Mouse (Mus musculus) lung, adult 2 months (tissue): ENCODE data around the gene Slc38a6. TPM values are rescaled to one million over a fixed set of nuclear protein-coding genes. Genes with fewer than 3 reads are reported as not detected.

ENCODE experiments used
- DNase-seq: peaks from one replicate; pipeline ENCODE4 v3.0.0; 2022
- H3K4me1 ChIP-seq: fragments of 200-500 bp; 2 replicates; pipeline ENCODE4 v1.6.1; 2011; ENCODE audit warnings: low read length; ENCODE audit not compliant: control insufficient read depth, insufficient read depth
- H3K4me3 ChIP-seq: fragments of 200-500 bp; replicated peaks from 2 replicates; pipeline ENCODE3; 2011; ENCODE audit warnings: low read depth, mild to moderate bottlenecking, control low read depth, low read length; ENCODE audit errors: extremely low read depth
- CTCF ChIP-seq: fragments of 200-500 bp; IDR thresholded peaks from 2 replicates; pipeline ENCODE4 v1.5.1; 2011; ENCODE audit warnings: mild to moderate bottlenecking, low read length, control low read depth; ENCODE audit not compliant: insufficient read depth
- POLR2A ChIP-seq: fragments of 200-500 bp; IDR thresholded peaks from 2 replicates; pipeline ENCODE4 v1.6.1; 2011; ENCODE audit warnings: low read depth, mild to moderate bottlenecking, control low read depth, low read length, borderline replicate concordance; ENCODE audit errors: extremely low read depth
- WGBS: fragments of 180-500 bp; shearing (Covaris S2); methylation state at CpG from one replicate; pipeline ENCODE4 v1.1.7; 2018; 5-methylcytosine and 5-hydroxymethylcytosine counted together
- polyA plus RNA-seq: library from polyadenylated mRNA; depleted of rRNA; stranded (reverse); fragments of >200 nt; gene quantifications from 2 replicates; pipeline ENCODE4 v1.2.3, GENCODE M21; 2012; rRNA removed

The Slc38a6 gene
- 17.5 and 24.9 TPM in 2 replicates for polyA plus RNA-seq

DNA sequence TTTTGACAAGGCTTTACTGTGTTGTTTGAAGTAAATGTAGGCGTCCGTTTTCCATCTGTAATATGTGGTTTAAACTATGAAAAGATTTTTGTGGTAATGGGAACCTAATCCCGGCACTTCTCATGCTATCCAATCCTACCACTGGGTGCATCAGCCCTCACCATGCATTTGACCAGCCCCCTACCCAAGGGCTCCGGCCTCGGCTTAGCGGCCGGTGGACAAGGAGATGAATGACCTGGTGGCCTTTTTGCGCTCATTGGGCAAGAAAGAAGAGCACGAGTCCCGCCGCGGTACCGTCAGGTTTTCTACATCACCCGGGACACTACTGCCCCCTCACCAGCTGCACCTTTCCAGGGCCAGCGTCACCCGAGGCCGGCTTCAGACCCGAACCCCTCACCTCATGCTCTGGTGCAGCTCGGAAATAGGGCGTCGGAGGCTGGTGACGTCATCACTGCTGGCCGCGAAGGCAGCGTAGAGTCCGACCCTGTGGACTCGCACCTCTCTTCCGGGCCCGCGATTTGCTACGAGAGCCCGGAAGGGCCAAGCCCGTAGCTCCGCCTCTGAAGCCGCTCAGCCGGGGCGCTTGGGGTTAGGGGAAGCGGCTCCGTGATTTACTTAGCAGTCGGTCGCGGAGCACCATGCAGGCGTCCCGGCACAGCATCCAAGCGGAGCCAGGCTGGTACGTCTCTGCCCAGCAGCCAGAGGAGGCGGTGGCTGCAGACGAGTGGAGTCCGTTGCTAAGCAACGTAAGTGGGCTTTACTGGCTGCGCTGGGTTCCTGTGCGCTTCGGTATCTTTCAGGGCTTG lies at the start of gene Slc38a6, which contains the start of gene Trmt5:
Gene Slc38a6 (plus strand): TSS at position 493 of the 806 bp plus-strand sequence.
Gene Trmt5 (minus strand): TSS at position 424 of the 806 bp plus-strand sequence.
- H3K4me1 ChIP-seq: peaks cover 2% of the 10 kb centered on the region; the same call in 1 of the 2 replicates
- under 1% methylated on average over 53 of the region's 53 CpGs for WGBS
- peak within 1 kb of the TSS; percentile 98 for H3K4me3 ChIP-seq
- DNase-seq: peak; percentile 90
- TF ChIP-seq CTCF (no peak), POLR2A (peak; percentile 55; the same call in 1 of the 2 replicates)

- Histone ChIP-seq H3K4me1 (no peaks in the 10 kb centered on the region), H3K4me3 (no peak overlapping the region)
- WGBS: 73% methylated on average over 10 of the region's 10 CpGs
- TF ChIP-seq CTCF (no peak), POLR2A (no peak)
- no peak for DNase-seq
Observed at GRCm38 (mm10) chr12:73241960-73242359, 44.6 kb upstream of the Slc38a6 start.

- 56% methylated on average over 5 of the region's 5 CpGs for WGBS
- Histone ChIP-seq H3K4me3 (no peak overlapping the region), H3K4me1 (no peaks in the 10 kb centered on the region)
- TF ChIP-seq CTCF (no peak), POLR2A (no peak)
- DNase-seq: no peak
Observed at GRCm38 (mm10) chr12:73245687-73246086, 40.9 kb upstream of the Slc38a6 start.

GRCm38 (mm10) chr12:73255006-73255405 lies 31.6 kb upstream of the Slc38a6 start:
- 55% methylated on average over 2 of the region's 2 CpGs for WGBS
- TF ChIP-seq POLR2A (no peak), CTCF (no peak)
- Histone ChIP-seq H3K4me3 (no peak overlapping the region), H3K4me1 (no peaks in the 10 kb centered on the region)
- DNase-seq: no peak

- 86% methylated on average over 6 of the region's 6 CpGs for WGBS
- no peak for TF ChIP-seq CTCF
- no peak for TF ChIP-seq POLR2A
- no peak for DNase-seq
Observed at GRCm38 (mm10) chr12:73259269-73259668, 27.3 kb upstream of the Slc38a6 start.

DNA sequence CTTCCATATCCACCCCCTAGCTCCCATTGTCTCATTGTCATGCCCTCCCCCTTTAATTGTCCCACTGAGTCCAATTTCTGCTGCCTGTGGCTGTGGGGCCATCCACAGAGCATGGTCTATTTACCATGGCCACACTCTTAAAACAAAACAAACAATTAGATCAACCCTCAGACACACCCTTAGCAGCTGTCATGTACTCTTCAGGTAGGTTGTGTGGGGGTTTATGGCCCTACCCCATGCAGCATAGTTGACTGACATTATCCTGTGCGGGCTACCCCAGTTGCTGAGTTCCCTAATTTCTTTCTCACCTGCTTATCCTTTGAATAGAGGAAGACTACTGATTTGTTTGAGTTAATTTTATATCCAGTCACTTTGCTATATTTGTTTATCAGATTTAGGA lies 26.2 kb upstream of the Slc38a6 start:
- TF ChIP-seq CTCF: no peak
- no peak for TF ChIP-seq POLR2A
- no peak for DNase-seq
- no peaks in the 10 kb centered on the region for H3K4me1 ChIP-seq
- no peak overlapping the region for H3K4me3 ChIP-seq
- WGBS: 98% methylated on average over 1 of the region's 1 CpGs

More at GRCm38 (mm10) chr12:73259269-73259668, 27.3 kb upstream of the Slc38a6 start:
- Histone ChIP-seq H3K4me3 (no peak overlapping the region), H3K4me1 (no peaks in the 10 kb centered on the region)

- no peak for DNase-seq
- H3K4me3 ChIP-seq: no peak overlapping the region
- no peak for TF ChIP-seq POLR2A
- H3K4me1 ChIP-seq: no peaks in the 10 kb centered on the region; the same call in 1 of the 2 replicates
- 35% methylated on average over 3 of the region's 3 CpGs for WGBS
Observed at GRCm38 (mm10) chr12:73265381-73265978, 21.1 kb upstream of the Slc38a6 start.

DNA sequence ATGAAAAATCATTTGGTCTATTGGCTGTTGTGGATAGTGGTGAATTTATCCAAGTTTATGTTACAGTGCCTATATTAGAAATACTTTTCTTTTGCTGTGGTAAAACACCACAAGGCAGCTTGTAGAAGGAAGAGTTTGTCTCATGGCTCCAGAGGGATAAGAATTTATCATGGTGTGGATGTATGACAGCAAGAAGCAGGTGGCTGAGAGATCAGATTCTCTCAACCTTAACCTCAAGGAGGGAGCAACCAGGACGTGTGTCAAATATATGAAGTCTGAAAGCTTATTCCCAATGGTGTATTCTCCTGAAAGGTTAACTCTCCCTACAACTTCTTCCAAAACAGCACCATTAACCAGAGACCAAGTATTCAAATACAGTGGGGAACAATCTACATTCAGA lies 20.0 kb upstream of the Slc38a6 start:
- 87% methylated on average over 1 of the region's 1 CpGs for WGBS
- H3K4me3 ChIP-seq: no peak overlapping the region
- no peak for DNase-seq
- no peak for TF ChIP-seq CTCF
- TF ChIP-seq POLR2A: no peak
- no peaks in the 10 kb centered on the region; the same call in 1 of the 2 replicates for H3K4me1 ChIP-seq

DNA sequence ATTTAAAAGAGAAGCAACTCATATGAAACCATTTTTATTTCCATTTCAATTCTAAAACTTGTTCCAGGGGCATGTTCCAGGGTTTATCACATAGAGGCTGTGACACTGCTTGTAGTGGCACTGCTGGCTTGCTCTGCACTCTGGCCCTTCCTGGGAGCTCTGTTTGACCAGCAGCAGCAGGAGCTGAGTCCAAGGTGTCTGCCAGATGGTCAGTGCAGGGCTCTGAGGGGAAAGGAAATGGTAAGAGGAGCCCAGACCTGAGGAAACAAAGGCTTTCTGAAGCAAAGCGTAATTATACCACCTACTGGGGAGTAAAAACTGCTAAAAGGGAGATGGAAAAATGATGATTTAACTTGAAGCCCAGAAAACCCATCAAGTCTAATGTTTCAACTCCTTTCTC lies 18.1 kb upstream of the Slc38a6 start:
- no peak overlapping the region for H3K4me3 ChIP-seq
- TF ChIP-seq CTCF (no peak), POLR2A (no peak)
- H3K4me1 ChIP-seq: no peaks in the 10 kb centered on the region; the same call in 1 of the 2 replicates
- no peak for DNase-seq
- 87% methylated on average over 1 of the region's 1 CpGs for WGBS
